Mouse (Mus musculus) left cerebral cortex, postnatal 14 days (tissue): ENCODE results near the gene Cd300e. TPM values are rescaled to one million over a fixed set of nuclear protein-coding genes. Genes with fewer than 3 reads are reported as not detected.
"Not testable (repeated sequence)": the region's sequence is repeated elsewhere in the genome, so short reads cannot be mapped to it uniquely, and the experiment has no call there.

Experiments used
- DNase-seq, 2 experiments: peaks; one replicate each; pipeline ENCODE4 v3.0.0; 2021 to 2022; ENCODE audit warnings: low spot score in 2 of 2, mixed read lengths in 1 of 2
- intact Hi-C: fragments of 180-260 bp; cut with DNase I; formaldehyde crosslinking; loops from one replicate; pipeline ENCODE4 v1.15.1; 2025
- total RNA-seq, 2 experiments: library from RNA; stranded (reverse); gene quantifications; 2 replicates each; pipeline ENCODE4 v1.2.3; 2021

Cd300e gene
- total RNA-seq, 2 experiments from 2014 or later: not detected

DNA sequence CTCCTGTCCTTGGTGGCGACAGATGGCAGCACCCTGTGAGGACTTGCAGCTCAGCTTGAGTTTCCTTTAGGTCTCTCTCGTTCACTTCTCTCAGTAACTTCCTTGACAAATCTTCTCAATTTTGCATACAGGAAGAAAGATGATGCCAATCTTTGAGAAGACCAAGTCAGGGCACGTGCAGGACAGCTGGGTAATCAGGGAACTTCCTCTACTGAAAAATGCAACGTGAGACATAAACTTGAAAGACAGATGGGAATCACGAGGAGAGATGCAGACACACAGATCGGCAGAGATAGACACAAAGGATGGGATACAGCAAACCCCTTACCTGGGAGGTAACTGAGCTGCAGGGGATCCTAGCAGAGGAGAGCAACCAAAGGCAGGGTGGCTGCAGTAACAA, 24.3 kb downstream of the Cd300e start, which contains the start of gene Cd300ld5:
TSS of gene Cd300ld5 (minus strand) at position 101 of the 400 bp plus-strand sequence.
- intact Hi-C loops, DNase-seq: not testable (repeated sequence)

- DNase-seq, intact Hi-C loops: not testable (repeated sequence)
Measured at GRCm38 (mm10) chr11:115026912-115027311, 35.1 kb downstream of the Cd300e start, which contains the start of gene Cd300ld4. Gene Cd300ld4 (minus strand): TSS chr11:115027012.

DNA sequence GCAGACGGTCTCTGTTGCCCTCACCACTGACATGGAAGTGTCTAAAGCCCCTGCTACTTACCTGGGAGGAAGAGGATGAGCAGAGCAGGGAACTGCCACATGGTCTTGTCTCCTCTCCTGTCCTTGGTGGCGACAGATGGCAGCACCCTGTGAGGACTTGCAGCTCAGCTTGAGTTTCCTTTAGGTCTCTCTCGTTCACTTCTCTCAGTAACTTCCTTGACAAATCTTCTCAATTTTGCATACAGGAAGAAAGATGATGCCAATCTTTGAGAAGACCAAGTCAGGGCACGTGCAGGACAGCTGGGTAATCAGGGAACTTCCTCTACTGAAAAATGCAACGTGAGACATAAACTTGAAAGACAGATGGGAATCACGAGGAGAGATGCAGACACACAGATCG, 45.9 kb downstream of the Cd300e start, which contains the start of gene Cd300ld2:
TSS of gene Cd300ld2 (minus strand) at position 101 of the 400 bp plus-strand sequence.
- DNase-seq, intact Hi-C loops: not testable (repeated sequence)

DNA sequence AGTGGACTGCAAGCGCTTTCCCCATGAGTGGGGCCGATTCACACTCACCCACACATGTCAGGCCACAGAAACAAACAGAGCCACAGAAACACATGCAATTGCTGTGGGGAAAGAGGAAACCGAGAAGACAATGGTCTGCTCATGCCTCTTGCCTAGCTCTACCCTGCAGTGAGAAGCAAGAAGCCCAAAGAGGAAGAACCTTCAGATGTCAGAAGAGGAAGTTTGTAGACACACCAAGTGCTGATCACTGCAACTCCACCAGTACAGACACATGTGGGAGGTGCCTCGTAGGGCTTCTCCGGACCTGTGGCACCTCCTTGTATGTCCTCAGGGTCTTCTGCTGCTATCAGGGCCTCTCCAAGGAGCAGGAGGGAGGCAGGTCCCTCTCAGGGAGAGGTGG, 57.9 kb downstream of the Cd300e start:
- peak in 1 of 2 experiments; percentile 8 for DNase-seq
- intact Hi-C loops: no loop called here

Other genes with a start within 250 kb of the Cd300e start
- gene Gprc5c, start 211.0 kb downstream of the Cd300e start, total RNA-seq: 1 to 10 TPM; 4.0 to 4.6 TPM
- under 1 TPM; 0.51 to 0.68 TPM for gene Cd300a, start 172.1 kb downstream of the Cd300e start, total RNA-seq
- not detected for gene Cd300lb, start 127.8 kb downstream of the Cd300e start, total RNA-seq
- gene Cd300c, start 93.0 kb downstream of the Cd300e start, total RNA-seq: not detected
- not detected for gene Cd300ld, start 72.3 kb downstream of the Cd300e start, total RNA-seq
- gene Cd300c2, start 60.3 kb downstream of the Cd300e start, total RNA-seq: 1 to 10 TPM; 3.8 to 4.1 TPM
- gene Cd300ld2, start 46.0 kb downstream of the Cd300e start, total RNA-seq: not detected
- 1 to 10 TPM in 1 of 2 experiments, not detected in 1; 1.3 TPM for gene Cd300ld4, start 35.2 kb downstream of the Cd300e start, total RNA-seq
- not detected for gene Cd300ld5, start 24.4 kb downstream of the Cd300e start, total RNA-seq
- gene Cd300ld3, start 13.8 kb downstream of the Cd300e start, total RNA-seq: not detected
- gene Rab37, start 29.3 kb upstream of the Cd300e start, total RNA-seq: under 1 TPM; 0.47 to 0.48 TPM
- under 1 TPM; 0.59 to 0.62 TPM for gene Cd300lf, start 71.8 kb upstream of the Cd300e start, total RNA-seq
- 10 to 100 TPM; 76.2 to 83.0 TPM for gene Slc9a3r1, start 101.2 kb upstream of the Cd300e start, total RNA-seq
- 10 to 100 TPM; 15.1 to 18.7 TPM for gene Tmem104, start 125.3 kb upstream of the Cd300e start, total RNA-seq
- gene Nat9, start 125.7 kb upstream of the Cd300e start, total RNA-seq: 10 to 100 TPM; 16.1 to 16.3 TPM
- 10 to 100 TPM; 39.9 TPM for gene Grin2c, start 205.1 kb upstream of the Cd300e start, total RNA-seq
- gene Fdxr, start 214.9 kb upstream of the Cd300e start, total RNA-seq: 10 to 100 TPM; 19.6 to 20.8 TPM
- gene Fads6, start 235.5 kb upstream of the Cd300e start, total RNA-seq: 1 to 10 TPM; 7.2 to 7.5 TPM
- under 1 TPM in 1 of 2 experiments, not detected in 1; 0.38 TPM for gene Otop2, start 245.0 kb upstream of the Cd300e start, total RNA-seq